Mouse (Mus musculus) cortical plate, adult 2 months (tissue): ENCODE measurements at regions not wholly inside any gene's neighbourhood (a gene's known extent, or its start where the extent isn't known, plus 50 kb on each side); places are given as distances from the start of the nearest gene placed in this dataset.

Experiments
- CTCF ChIP-seq: fragments of 200-500 bp; IDR thresholded peaks from 2 replicates; pipeline ENCODE4 v1.5.1; 2011; ENCODE audit warnings: mild to moderate bottlenecking, control low read depth, low read length; ENCODE audit not compliant: insufficient read depth; ENCODE audit errors: extremely low read depth
- POLR2A ChIP-seq: fragments of 200-500 bp; IDR thresholded peaks from 2 replicates; pipeline ENCODE4 v1.6.1; 2011; ENCODE audit warnings: mild to moderate bottlenecking, low read length, control low read depth; ENCODE audit not compliant: insufficient read depth; ENCODE audit errors: extremely low read depth

GRCm38 (mm10) chr12:107250747-107251470 lies 237.5 kb upstream of the 3110018I06Rik start:
- no peak for TF ChIP-seq POLR2A
- TF ChIP-seq CTCF = no peak
